Mouse (Mus musculus) embryonic facial prominence, embryonic 14.5 days (tissue): ENCODE data around the gene Anpep. TPM values are rescaled to one million over a fixed set of nuclear protein-coding genes. Genes with fewer than 3 reads are reported as not detected.
A peak's percentile ranks its signal among the peaks of the same experiment; 100 is the strongest.

ENCODE experiments used
- ATAC-seq: fragments of 200-750 bp; cut with Nextera tagmentation; 2 replicates; pipeline ENCODE4 v1.8.0; 2017; ENCODE audit warnings: low read depth, moderate number of reproducible peaks, moderate TSS enrichment
- DNase-seq: peaks from one replicate; pipeline ENCODE4 v3.0.0-alpha.2; 2015; ENCODE audit warnings: low spot score
- H3K27ac ChIP-seq: fragments of 300-500 bp; sonication (generic); replicated peaks from 2 replicates; pipeline ENCODE4 v1.5.1; 2014; ENCODE audit warnings: low read depth, mild to moderate bottlenecking, low read length, moderate library complexity
- H3K27me3 ChIP-seq: fragments of 300-500 bp; sonication (generic); replicated peaks from 2 replicates; pipeline ENCODE4 v1.6.1; 2014; ENCODE audit warnings: low read length; ENCODE audit not compliant: control insufficient read depth, insufficient read depth
- H3K36me3 ChIP-seq: fragments of 300-500 bp; sonication (generic); 2 replicates; pipeline ENCODE4 v1.6.1; 2014; ENCODE audit warnings: low read length, mixed read lengths; ENCODE audit not compliant: control insufficient read depth, insufficient read depth
- H3K4me1 ChIP-seq: fragments of 300-500 bp; sonication (generic); 2 replicates; pipeline ENCODE4 v1.6.1; 2014; ENCODE audit warnings: antibody characterized with exemption, low read length; ENCODE audit not compliant: control insufficient read depth, insufficient read depth
- H3K4me2 ChIP-seq: fragments of 300-500 bp; sonication (generic); 2 replicates; pipeline ENCODE4 v1.6.1; 2014; ENCODE audit warnings: low read depth, mild to moderate bottlenecking, low read length, moderate library complexity, mixed read lengths
- H3K4me3 ChIP-seq: fragments of 300-500 bp; sonication (generic); 2 replicates; pipeline ENCODE4 v1.5.1; 2014; ENCODE audit warnings: low read depth, mild to moderate bottlenecking, low read length
- H3K9ac ChIP-seq: fragments of 300-500 bp; sonication (generic); 2 replicates; pipeline ENCODE4 v1.6.1; 2014; ENCODE audit warnings: low read depth, mild to moderate bottlenecking, low read length, moderate library complexity, mixed read lengths
- H3K9me3 ChIP-seq: fragments of 300-500 bp; sonication (generic); 2 replicates; pipeline ENCODE4 v1.6.1; 2016; ENCODE audit warnings: low read length; ENCODE audit not compliant: control insufficient read depth
- WGBS: fragments of 180-500 bp; shearing (Covaris S2); extraction: QIAGEN DNeasy Blood & Tissue Kit; methylation state at CpG from one replicate; pipeline ENCODE4 v1.1.7; 2014; 5-methylcytosine and 5-hydroxymethylcytosine counted together
- polyA plus RNA-seq: library from polyadenylated mRNA; unstranded; fragments of >200 nt; fragmentation: Nextera tagmentation; extraction: Ambion mirVana; gene quantifications from 2 replicates; pipeline ENCODE4 v1.2.1, GENCODE M21; 2014

Gene Anpep
- polyA plus RNA-seq, 1 experiment from 2014 or later, result 30.5 TPM

- peak overlapping the region; percentile 45; the same call in 1 of the 2 replicates for H3K9ac ChIP-seq
- H3K27me3 ChIP-seq, result no peaks in the 10 kb centered on the region
- H3K9me3 ChIP-seq, result no peaks in the 10 kb centered on the region
- peak; percentile 75 for ATAC-seq
- DNase-seq, result peak; percentile 76
- H3K36me3 ChIP-seq, result no peaks in the 10 kb centered on the region
- peak overlapping the region; percentile 52 for H3K4me2 ChIP-seq
- H3K4me1 ChIP-seq, result no peaks in the 10 kb centered on the region
- peak overlapping the region; percentile 23 for H3K4me3 ChIP-seq
- 32% methylated on average over 16 of the region's 16 CpGs for WGBS
- H3K27ac ChIP-seq, result no peak overlapping the region
Measured at GRCm38 (mm10) chr7:79780647-79781626, 79.9 kb downstream of the Anpep start.

Other genes starting within 250 kb of the Anpep start
- 0.39 and 0.65 TPM in 2 replicates for gene Rhcg, start 243.4 kb downstream of the Anpep start, polyA plus RNA-seq
- 7.4 and 7.7 TPM in 2 replicates for gene Ticrr, start 200.9 kb downstream of the Anpep start, polyA plus RNA-seq
- 5.3 and 6.2 TPM in 2 replicates for gene Kif7, start 145.3 kb downstream of the Anpep start, polyA plus RNA-seq
- 0.50 and 1.7 TPM in 2 replicates for gene Plin1, start 128.2 kb downstream of the Anpep start, polyA plus RNA-seq
- 9.2 and 9.4 TPM in 2 replicates for gene Pex11a, start 117.9 kb downstream of the Anpep start, polyA plus RNA-seq
- gene Wdr93, start 117.9 kb downstream of the Anpep start, polyA plus RNA-seq, result 0.17 and 1.3 TPM in 2 replicates
- 0.21 and 0.35 TPM in 2 replicates for gene Mesp1, start 67.3 kb downstream of the Anpep start, polyA plus RNA-seq
- gene Mesp2, start 50.3 kb downstream of the Anpep start, polyA plus RNA-seq, result 0.72 and 0.98 TPM in 2 replicates
- 30.0 and 31.9 TPM in 2 replicates for gene Ap3s2, start 59.6 kb upstream of the Anpep start, polyA plus RNA-seq
- 22.1 and 23.6 TPM in 2 replicates for gene Arpin, start 74.3 kb upstream of the Anpep start, polyA plus RNA-seq
- 14.2 and 14.3 TPM in 2 replicates for gene Zfp710, start 163.8 kb upstream of the Anpep start, polyA plus RNA-seq